Comparison of ENCODE assay signal across 9 mouse cellular contexts in the genomic region with DNA sequence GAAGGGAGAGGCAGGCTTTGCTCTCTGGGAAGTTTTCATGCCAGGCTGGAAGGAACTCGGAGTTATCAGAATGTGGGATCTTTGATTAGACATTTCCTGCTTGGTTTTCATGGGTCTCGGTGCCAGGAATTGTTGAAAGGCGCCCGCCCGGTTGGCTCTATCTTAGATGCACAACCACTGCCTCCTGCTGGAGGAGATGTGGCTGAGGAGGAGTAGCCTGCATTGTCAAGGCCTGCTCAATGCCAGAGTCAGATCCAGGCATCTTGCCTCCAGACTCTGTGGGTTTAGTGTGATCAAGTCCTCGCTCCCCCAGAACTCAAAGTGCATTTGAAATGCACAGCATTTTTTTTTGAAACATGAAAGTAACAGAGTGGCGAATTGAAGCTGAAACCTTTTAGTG.
DNase-seq lines count a peak whose midpoint lies in the region; ATAC-seq and TF ChIP-seq lines count a peak whose summit lies in the region.
"Had no signal": no experiment of that assay in that cellular context is flagged by ENCODE, and none has a peak within 500 bp of the region (broad histone marks: within the 10 kb centered on the region; RNA-seq: fewer than 3 reads in every experiment).

No protein-coding gene starts in this region.

- intact Hi-C loops in heart, adult 2 months (cut with DNase I) = no loop called here

- H3K36me3 ChIP-seq in heart, adult 2 months (ENCODE audit: control insufficient read depth, insufficient read depth, low read length) = no peaks in the 10 kb centered on the region
- H3K36me3 ChIP-seq in heart, embryonic 11.5 days (ENCODE audit: control insufficient read depth, insufficient read depth, low read length) = peaks cover 10% of the 10 kb centered on the region
- no peaks in the 10 kb centered on the region for H3K36me3 ChIP-seq in hindbrain, embryonic 14.5 days (replicated peaks; ENCODE audit: control insufficient read depth, insufficient read depth)

- no peak overlapping the region for H3K4me3 ChIP-seq in heart, adult 2 months
- no peak overlapping the region for H3K4me3 ChIP-seq in heart, embryonic 11.5 days (ENCODE audit: low read depth, low read length)
- H3K4me3 ChIP-seq in hindbrain, embryonic 14.5 days (replicated peaks; ENCODE audit: low read length) = no peak overlapping the region
- H3K4me3 ChIP-seq: limb, embryonic 12.5 days had no signal

- no peaks in the 10 kb centered on the region for H3K27me3 ChIP-seq in heart, adult 2 months (ENCODE audit: control insufficient read depth, insufficient read depth, low read length)
- H3K27me3 ChIP-seq in heart, embryonic 11.5 days (ENCODE audit: control insufficient read depth, insufficient read depth, low read length) = no peaks in the 10 kb centered on the region
- no peaks in the 10 kb centered on the region for H3K27me3 ChIP-seq in hindbrain, embryonic 14.5 days (ENCODE audit: control insufficient read depth, insufficient read depth, low read length)
- H3K27me3 ChIP-seq: limb, embryonic 12.5 days had no signal

- H3K4me1 ChIP-seq in heart, adult 2 months (ENCODE audit: control insufficient read depth, insufficient read depth, low read length) = no peaks in the 10 kb centered on the region
- no peaks in the 10 kb centered on the region for H3K4me1 ChIP-seq in heart, embryonic 11.5 days (ENCODE audit: control insufficient read depth, insufficient read depth, low read length)
- no peaks in the 10 kb centered on the region for H3K4me1 ChIP-seq in hindbrain, embryonic 14.5 days (replicated peaks; ENCODE audit: control insufficient read depth, insufficient read depth, low read length)
- H3K4me1 ChIP-seq: limb, embryonic 12.5 days had no signal

- no peak overlapping the region for H3K4me2 ChIP-seq in heart, embryonic 11.5 days
- no peak overlapping the region for H3K4me2 ChIP-seq in hindbrain, embryonic 14.5 days (replicated peaks)
- H3K4me2 ChIP-seq: limb, embryonic 12.5 days had no signal

- TF ChIP-seq EP300 in heart, adult 2 months (IDR thresholded peaks at IDR 0.05; ENCODE audit: insufficient read depth, low read depth, low read length) = no peak

- ATAC-seq in heart, embryonic 11.5 days (replicated peaks; ENCODE audit: insufficient number of reproducible peaks, low FRiP score, low TSS enrichment) = no peak
- ATAC-seq in hematopoietic stem cell, adult 5-6 weeks (replicated peaks in 1 of 2; ENCODE audit: insufficient read depth in 1 of 2, low FRiP score in 2 of 2, low TSS enrichment in 1 of 2, low read depth in 1 of 2, poor library complexity in 2 of 2, severe bottlenecking in 2 of 2) = peak; percentile 35 to 52; a peak in 3 of 4 replicates
- ATAC-seq in hindbrain, embryonic 14.5 days (ENCODE audit: low FRiP score) = no peak

- no peaks in the 10 kb centered on the region for H3K9me3 ChIP-seq in heart, embryonic 11.5 days (replicated peaks; ENCODE audit: control insufficient read depth, low read length)
- H3K9me3 ChIP-seq in hindbrain, embryonic 14.5 days (ENCODE audit: control insufficient read depth, low read length) = no peaks in the 10 kb centered on the region
- H3K9me3 ChIP-seq: limb, embryonic 12.5 days had no signal

- WGBS in heart, adult 2 months = 52% methylated on average over 7 of the region's 7 CpGs
- 50% methylated on average over 7 of the region's 7 CpGs for WGBS in heart, embryonic 11.5 days (ENCODE audit: insufficient replicate concordance)
- 76% methylated on average over 7 of the region's 7 CpGs for WGBS in hindbrain, embryonic 14.5 days

- TF ChIP-seq CTCF in heart, adult 2 months (IDR thresholded peaks at IDR 0.05) = peak; percentile 51

- no peak for TF ChIP-seq POLR2A in heart, adult 2 months (IDR thresholded peaks at IDR 0.05; ENCODE audit: insufficient read depth, low read depth, low read length)

- peak in 1 of 2 experiments; percentile 29 for DNase-seq in heart, adult 2 months
- DNase-seq in urinary bladder, postnatal 25 days (ENCODE audit: low spot score) = peak; percentile 49
- DNase-seq in urinary bladder, adult 2 months (ENCODE audit: low spot score) = no peak
- peak; percentile 15 for DNase-seq in mesoderm, embryonic 11.5 days (ENCODE audit: low read depth, low spot score)
- no peak for DNase-seq in frontal cortex, postnatal 36 days (ENCODE audit: low spot score in 2 of 2)
- DNase-seq in hindbrain, embryonic 14.5 days (ENCODE audit: low spot score) = no peak

- H3K27ac ChIP-seq in heart, adult 2 months = no peak overlapping the region
- no peak overlapping the region for H3K27ac ChIP-seq in heart, embryonic 11.5 days (ENCODE audit: low read depth, low read length)
- no peak overlapping the region for H3K27ac ChIP-seq in hindbrain, embryonic 14.5 days
- H3K27ac ChIP-seq: limb, embryonic 12.5 days had no signal

- no peaks in the 10 kb centered on the region for H3K79me2 ChIP-seq in heart, adult 2 months (replicated peaks; ENCODE audit: control insufficient read depth, insufficient read depth, low read length)

- no peak overlapping the region for H3K9ac ChIP-seq in heart, adult 2 months (ENCODE audit: low read depth, low read length)
- no peak overlapping the region for H3K9ac ChIP-seq in heart, embryonic 11.5 days (ENCODE audit: low read depth, low read length)
- no peak overlapping the region for H3K9ac ChIP-seq in hindbrain, embryonic 14.5 days
- H3K9ac ChIP-seq: limb, embryonic 12.5 days had no signal

Comparison
In these comparisons a context has a peak if more than half of its experiments do, and no peak if none do; other contexts are left out.
1. DNase-seq: peak in urinary bladder, postnatal 25 days (single experiment) and mesoderm, embryonic 11.5 days (single experiment); none in urinary bladder, adult 2 months (single experiment), frontal cortex, postnatal 36 days (0 of 2) and hindbrain, embryonic 14.5 days (single experiment).
2. ATAC-seq: peak in hematopoietic stem cell, adult 5-6 weeks (2 of 2); none in heart, embryonic 11.5 days (single experiment) and hindbrain, embryonic 14.5 days (single experiment).